In the genomic region with DNA sequence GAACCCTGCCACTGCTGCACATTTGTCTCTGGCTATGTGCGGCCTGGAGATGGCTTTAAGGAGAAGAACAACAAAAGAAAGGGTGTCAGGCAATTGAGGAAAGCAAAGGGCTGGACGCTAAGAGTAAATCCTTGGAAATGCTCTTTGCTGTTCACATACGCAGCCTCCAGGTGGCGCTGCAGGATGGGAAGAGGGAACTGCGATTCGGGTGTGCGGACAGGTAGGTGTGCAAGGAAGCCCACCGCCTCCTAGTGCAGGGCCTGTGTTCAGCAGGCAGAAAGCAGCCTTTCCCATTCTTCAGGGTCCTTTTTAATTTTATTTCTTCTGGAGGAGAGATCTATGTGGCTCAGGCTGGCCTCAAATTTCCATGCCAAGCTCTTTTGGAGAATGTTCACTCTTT, we compare ENCODE assay signal across 8 mouse cellular contexts. TPM values are rescaled to one million over a fixed set of nuclear protein-coding genes. Genes with fewer than 3 reads are reported as not detected.
DNase-seq lines count a peak whose midpoint lies in the region; ATAC-seq lines count a peak whose summit lies in the region.

No protein-coding gene starts in this region.

- H3K27ac ChIP-seq in heart, embryonic 12.5 days (ENCODE audit: poor library complexity, severe bottlenecking) = no peak overlapping the region
- no peak overlapping the region for H3K27ac ChIP-seq in midbrain, embryonic 14.5 days (replicated peaks; ENCODE audit: low read depth, low read length)

- no peaks in the 10 kb centered on the region for H3K36me3 ChIP-seq in heart, embryonic 12.5 days
- no peaks in the 10 kb centered on the region for H3K36me3 ChIP-seq in midbrain, embryonic 14.5 days (ENCODE audit: control insufficient read depth, insufficient read depth, low read length)

- no peak overlapping the region for H3K9ac ChIP-seq in heart, embryonic 12.5 days
- H3K9ac ChIP-seq in midbrain, embryonic 14.5 days (replicated peaks; ENCODE audit: low read length) = no peak overlapping the region

- WGBS in heart, embryonic 12.5 days = 1% methylated on average over 8 of the region's 8 CpGs
- WGBS in midbrain, embryonic 14.5 days = under 1% methylated on average over 8 of the region's 8 CpGs

- no peak overlapping the region for H3K4me2 ChIP-seq in heart, embryonic 12.5 days
- H3K4me2 ChIP-seq in midbrain, embryonic 14.5 days (ENCODE audit: low read length) = no peak overlapping the region

- H3K27me3 ChIP-seq in heart, embryonic 12.5 days (replicated peaks) = peaks cover 54% of the 10 kb centered on the region
- H3K27me3 ChIP-seq in midbrain, embryonic 14.5 days (ENCODE audit: control insufficient read depth, insufficient read depth, low read length) = no peaks in the 10 kb centered on the region

- H3K4me3 ChIP-seq in heart, embryonic 12.5 days = no peak overlapping the region
- no peak overlapping the region for H3K4me3 ChIP-seq in midbrain, embryonic 14.5 days (replicated peaks; ENCODE audit: low read depth, low read length)

- H3K4me1 ChIP-seq in heart, embryonic 12.5 days (replicated peaks) = no peaks in the 10 kb centered on the region
- H3K4me1 ChIP-seq in midbrain, embryonic 14.5 days (ENCODE audit: control insufficient read depth, insufficient read depth, low read length) = no peaks in the 10 kb centered on the region

- peak; percentile 77 for DNase-seq in heart, adult 11 months
- DNase-seq in Muller cell, postnatal 12 days (ENCODE audit: inconsistent ontology term) = peak; percentile 46
- peak; percentile 26 for DNase-seq in cerebellum, adult 8-10 months
- peak; percentile 35 to 71 for DNase-seq in heart, postnatal 10 days
- DNase-seq in layer of hippocampus, postnatal 36 days = peak; percentile 61 to 63
- DNase-seq in midbrain, embryonic 14.5 days = peak; percentile 90
- DNase-seq in testis, postnatal 14 days (ENCODE audit: low spot score) = peak; percentile 49

- 0 out of 2 replicates have a peak, but pooled peaks cover 2% of the 10 kb centered on the region for H3K9me3 ChIP-seq in heart, embryonic 12.5 days (replicated peaks)
- H3K9me3 ChIP-seq in midbrain, embryonic 14.5 days (ENCODE audit: control insufficient read depth, low read length) = no peaks in the 10 kb centered on the region

- no peak for ATAC-seq in heart, embryonic 12.5 days (ENCODE audit: insufficient number of reproducible peaks, low FRiP score)
- no peak for ATAC-seq in midbrain, embryonic 14.5 days (ENCODE audit: low FRiP score, low TSS enrichment)

- intact Hi-C loops in heart, postnatal 10 days (cut with DNase I) = loop anchor here (1.0 to 2.0 kb wide), 2 partner anchors 31 to 135 kb away; no protein-coding TSS in a partner anchor

RNA-seq across cellular contexts. Expression of gene Tpsab1, which starts 11.4 kb away (rescaled TPM):
- polyA plus RNA-seq in heart, embryonic 12.5 days (2016; fragmentation: Nextera tagmentation; extraction: Ambion mirVana) = not detected in 2 replicates
- 1 to 10 TPM; 2.3 to 2.4 TPM for total RNA-seq in heart, postnatal 10 days (2021)
- total RNA-seq in layer of hippocampus, postnatal 36 days (2021) = under 1 TPM in 1 of 2 experiments, not detected in 1; 0.56 TPM
- not detected in 2 replicates for polyA plus RNA-seq in midbrain, embryonic 14.5 days (2014; fragmentation: Nextera tagmentation; extraction: Ambion mirVana)

RNA-seq across cellular contexts. Expression of gene Prss29, which starts 15.5 kb away (rescaled TPM):
- polyA plus RNA-seq in heart, embryonic 12.5 days (2016; fragmentation: Nextera tagmentation; extraction: Ambion mirVana) = not detected in 2 replicates
- not detected for total RNA-seq in heart, postnatal 10 days (2021)
- not detected for total RNA-seq in layer of hippocampus, postnatal 36 days (2021)
- not detected in 2 replicates for polyA plus RNA-seq in midbrain, embryonic 14.5 days (2014; fragmentation: Nextera tagmentation; extraction: Ambion mirVana)

RNA-seq across cellular contexts. Expression of gene Prss28, which starts 25.5 kb away (rescaled TPM):
- not detected in 2 replicates for polyA plus RNA-seq in heart, embryonic 12.5 days (2016; fragmentation: Nextera tagmentation; extraction: Ambion mirVana)
- not detected for total RNA-seq in heart, postnatal 10 days (2021)
- total RNA-seq in layer of hippocampus, postnatal 36 days (2021) = not detected
- not detected in 2 replicates for polyA plus RNA-seq in midbrain, embryonic 14.5 days (2014; fragmentation: Nextera tagmentation; extraction: Ambion mirVana)

RNA-seq across cellular contexts. Expression of gene Tpsb2, which starts 32.2 kb away (rescaled TPM):
- polyA plus RNA-seq in heart, embryonic 12.5 days (2016; fragmentation: Nextera tagmentation; extraction: Ambion mirVana) = not detected in 2 replicates
- total RNA-seq in heart, postnatal 10 days (2021) = 1 to 10 TPM; 6.0 to 6.7 TPM
- under 1 TPM in 1 of 2 experiments, not detected in 1; 0.96 TPM for total RNA-seq in layer of hippocampus, postnatal 36 days (2021)
- polyA plus RNA-seq in midbrain, embryonic 14.5 days (2014; fragmentation: Nextera tagmentation; extraction: Ambion mirVana) = 0.20 TPM in 1 of 2 replicates, not detected in the other

RNA-seq across cellular contexts. Expression of gene Tpsg1, which starts 35.1 kb away (rescaled TPM):
- polyA plus RNA-seq in heart, embryonic 12.5 days (2016; fragmentation: Nextera tagmentation; extraction: Ambion mirVana) = not detected in 2 replicates
- total RNA-seq in heart, postnatal 10 days (2021) = not detected
- not detected for total RNA-seq in layer of hippocampus, postnatal 36 days (2021)
- polyA plus RNA-seq in midbrain, embryonic 14.5 days (2014; fragmentation: Nextera tagmentation; extraction: Ambion mirVana) = 0.61 and 1.2 TPM in 2 replicates

Comparison
In these comparisons a context has a peak if more than half of its experiments do, and no peak if none do; other contexts are left out.
1. DNase-seq: peak in every context shown above with its lines; median percentile 90 in midbrain, embryonic 14.5 days; 77 in heart, adult 11 months; 62 in layer of hippocampus, postnatal 36 days; 53 in heart, postnatal 10 days; 49 in testis, postnatal 14 days; 46 in Muller cell, postnatal 12 days; 26 in cerebellum, adult 8-10 months.